Mouse (Mus musculus) gastrocnemius, postnatal 10 days (tissue): ENCODE results near the gene Bsn. TPM values are rescaled to one million over a fixed set of nuclear protein-coding genes. Genes with fewer than 3 reads are reported as not detected.
A peak's percentile ranks its signal among the peaks of the same experiment; 100 is the strongest.

ENCODE experiments used
- DNase-seq: peaks from one replicate; pipeline ENCODE4 v3.0.0; 2021; ENCODE audit warnings: mixed read lengths
- total RNA-seq, 2 experiments: library from RNA; stranded (reverse); gene quantifications; 2 replicates each; pipeline ENCODE4 v1.2.3; 2021

Bsn gene
- total RNA-seq, 2 experiments from 2014 or later, result 0.47 to 0.54 TPM

DNA sequence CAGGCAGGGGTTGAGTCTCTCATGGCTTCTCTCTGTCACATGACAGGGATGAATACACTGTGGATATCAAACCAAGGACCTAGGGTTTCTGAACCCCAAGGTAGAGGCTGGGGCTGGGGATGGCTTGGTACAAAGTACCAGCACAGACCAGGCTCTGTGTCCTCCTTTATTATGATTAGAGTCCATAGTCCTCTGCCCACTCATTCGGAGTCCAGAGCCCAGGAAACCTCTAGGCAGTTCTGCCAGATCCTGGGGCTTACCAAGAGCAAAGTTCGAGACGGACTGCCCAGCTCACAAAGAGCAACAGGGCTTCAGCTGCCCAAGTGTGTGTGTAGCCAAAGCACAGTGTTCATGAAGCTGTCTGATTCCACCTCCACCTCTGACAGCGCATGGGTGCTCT is 104.9 kb downstream of the Bsn start:
- no peak for DNase-seq

DNA sequence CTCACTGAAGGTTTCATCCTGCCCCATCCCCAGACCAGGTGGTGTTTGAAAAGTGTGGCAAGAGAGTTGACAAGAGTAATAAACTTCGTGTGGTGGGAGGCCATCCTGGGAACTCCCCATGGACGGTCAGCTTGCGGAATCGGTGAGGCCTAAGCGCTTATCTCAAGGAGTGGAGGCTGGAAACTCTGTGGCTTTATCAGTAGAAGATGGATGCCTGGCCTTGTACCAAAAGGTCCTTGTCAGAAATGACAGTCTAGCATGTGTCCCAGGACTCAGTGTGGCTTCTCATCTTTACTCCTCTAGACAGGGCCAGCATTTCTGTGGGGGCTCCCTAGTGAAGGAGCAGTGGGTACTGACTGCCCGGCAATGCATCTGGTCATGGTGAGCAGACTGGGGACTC is 106.6 kb downstream of the Bsn start:
- no peak for DNase-seq

DNA sequence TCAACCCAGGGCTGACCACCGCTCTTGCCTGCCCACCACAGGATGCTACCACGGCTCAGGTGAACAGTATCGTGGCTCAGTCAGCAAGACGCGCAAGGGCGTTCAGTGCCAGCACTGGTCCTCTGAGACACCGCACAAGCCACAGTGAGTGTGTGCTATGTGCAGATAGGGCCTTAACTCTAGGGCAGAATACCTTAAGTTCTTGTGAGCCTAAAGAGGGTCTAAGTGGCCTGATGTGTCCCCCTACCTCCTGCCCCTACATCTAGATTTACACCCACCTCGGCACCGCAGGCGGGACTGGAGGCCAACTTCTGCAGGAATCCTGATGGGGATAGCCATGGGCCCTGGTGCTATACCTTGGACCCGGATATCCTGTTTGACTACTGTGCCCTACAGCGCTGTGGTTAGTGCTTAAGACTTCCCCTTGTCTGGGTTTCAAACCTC is 107.2 kb downstream of the Bsn start, which contains the start of gene Rnf123:
Rnf123 (minus strand) TSS at position 359 of the 444 bp plus-strand sequence.
- no peak for DNase-seq

DNA sequence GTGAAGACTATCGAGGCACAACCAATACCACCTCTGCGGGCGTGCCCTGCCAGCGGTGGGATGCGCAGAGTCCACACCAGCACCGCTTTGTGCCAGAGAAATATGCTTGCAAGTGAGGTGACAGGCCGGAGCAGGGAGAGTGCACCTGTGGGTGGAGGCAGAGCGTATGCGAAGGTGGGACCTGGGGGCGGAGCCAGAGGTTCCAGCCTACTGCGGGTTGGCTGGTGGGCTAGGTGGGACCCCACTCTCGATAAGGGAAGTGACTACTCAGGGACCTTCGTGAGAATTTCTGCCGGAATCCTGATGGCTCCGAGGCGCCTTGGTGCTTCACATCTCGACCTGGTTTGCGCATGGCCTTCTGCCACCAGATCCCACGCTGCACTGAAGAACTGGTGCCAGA is 107.6 kb downstream of the Bsn start:
- no peak for DNase-seq

DNA sequence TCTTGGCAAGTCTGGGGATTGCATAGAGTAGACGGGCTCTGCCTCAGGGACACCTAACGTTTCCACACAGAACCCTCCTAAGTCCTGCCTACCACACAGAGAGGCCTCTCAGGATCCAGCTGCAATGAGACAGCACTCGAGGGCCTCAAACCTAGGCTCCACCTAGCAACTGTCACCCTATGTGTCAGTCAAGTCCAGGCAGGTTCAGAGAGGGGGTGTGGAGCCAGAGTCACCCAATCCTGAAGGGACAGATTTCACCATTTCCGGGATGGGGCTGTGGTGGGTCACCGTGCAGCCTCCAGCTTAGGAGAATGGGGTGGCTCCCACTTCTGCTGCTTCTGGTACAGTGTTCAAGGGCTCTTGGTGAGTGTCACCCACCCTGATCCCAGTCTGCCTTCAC is 110.0 kb downstream of the Bsn start, which contains the start of gene Mst1:
Mst1 (plus strand) TSS at position 269 of the 400 bp plus-strand sequence.
- no peak for DNase-seq

DNA sequence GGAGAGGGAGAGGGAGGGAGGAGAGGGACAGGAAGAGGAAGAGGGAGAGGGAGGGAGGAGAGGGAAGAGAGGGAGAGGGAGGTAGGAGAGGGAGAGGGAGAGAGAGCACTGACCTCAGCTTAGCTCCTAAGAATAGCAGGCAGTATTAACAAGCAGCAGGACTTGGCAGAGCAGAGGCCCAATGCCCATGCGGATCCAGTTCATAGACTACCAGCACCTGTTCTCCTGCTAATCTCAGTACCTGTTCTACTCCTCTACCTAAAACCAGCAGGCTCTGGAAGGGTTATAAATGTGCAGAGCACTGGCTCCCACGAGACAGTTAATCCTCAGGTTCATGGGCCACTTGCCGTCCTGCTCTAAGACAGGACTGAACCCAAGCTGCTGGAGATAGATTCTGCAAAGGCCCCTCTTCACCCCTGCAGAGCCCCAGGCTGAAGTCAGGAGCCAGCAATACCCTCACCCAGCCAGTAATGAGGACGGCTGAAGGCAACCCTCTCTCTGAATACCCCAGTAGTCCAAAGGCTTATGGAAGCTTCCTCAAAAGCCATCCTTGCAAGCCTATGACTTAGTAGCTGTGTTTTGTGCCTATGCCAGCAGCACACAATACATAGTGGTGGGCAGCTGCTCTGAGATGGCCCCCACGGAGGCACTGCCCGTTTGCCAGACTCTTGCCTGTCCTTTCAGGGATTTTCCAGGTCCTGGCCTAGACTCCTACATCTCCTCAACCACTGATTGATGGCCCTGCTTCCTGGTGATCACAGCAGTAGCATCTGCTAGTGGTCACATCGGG is 116.8 kb downstream of the Bsn start:
- DNase-seq, result no peak

DNA sequence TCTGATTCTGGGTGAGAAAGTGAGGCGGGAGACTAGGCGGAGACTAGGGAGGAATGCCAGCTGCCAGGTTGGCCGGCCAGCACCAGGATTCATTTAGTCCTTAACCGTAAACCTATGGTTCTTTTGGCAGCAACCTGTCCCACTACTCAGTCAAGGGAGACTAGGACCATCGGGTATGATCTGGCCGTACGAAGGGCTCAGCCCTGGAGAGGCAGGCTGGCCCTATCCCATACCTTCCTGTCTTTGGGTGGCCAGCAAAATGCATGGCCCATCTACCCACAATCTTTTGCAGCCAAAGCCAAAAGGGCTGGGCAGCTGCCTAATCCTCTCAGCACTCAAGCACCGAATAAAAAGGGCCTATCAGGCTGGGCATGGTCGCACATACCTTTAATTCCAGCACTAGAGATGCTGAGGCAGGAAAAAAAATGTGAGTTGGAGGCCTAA is 117.7 kb downstream of the Bsn start:
- no peak for DNase-seq

DNA sequence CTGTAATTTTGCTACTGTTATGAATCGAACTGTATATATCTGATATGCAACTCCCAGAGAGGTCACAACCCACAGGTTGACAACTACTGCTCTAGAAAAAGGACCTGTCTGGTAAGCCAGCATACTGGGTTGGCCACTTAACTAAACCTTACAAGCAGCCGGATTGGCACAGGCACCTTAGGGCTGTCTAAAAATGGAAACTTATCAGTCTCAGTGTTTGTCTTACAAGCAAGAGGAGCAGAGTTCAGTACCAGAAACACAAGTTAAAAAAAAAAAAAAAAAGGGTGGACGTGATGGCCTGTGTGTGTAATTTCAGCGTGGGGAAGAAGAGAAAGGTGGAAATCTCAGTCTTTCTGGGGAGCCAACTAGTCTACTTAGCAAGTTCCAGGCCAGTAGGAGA is 118.4 kb downstream of the Bsn start:
- DNase-seq, result no peak

DNA sequence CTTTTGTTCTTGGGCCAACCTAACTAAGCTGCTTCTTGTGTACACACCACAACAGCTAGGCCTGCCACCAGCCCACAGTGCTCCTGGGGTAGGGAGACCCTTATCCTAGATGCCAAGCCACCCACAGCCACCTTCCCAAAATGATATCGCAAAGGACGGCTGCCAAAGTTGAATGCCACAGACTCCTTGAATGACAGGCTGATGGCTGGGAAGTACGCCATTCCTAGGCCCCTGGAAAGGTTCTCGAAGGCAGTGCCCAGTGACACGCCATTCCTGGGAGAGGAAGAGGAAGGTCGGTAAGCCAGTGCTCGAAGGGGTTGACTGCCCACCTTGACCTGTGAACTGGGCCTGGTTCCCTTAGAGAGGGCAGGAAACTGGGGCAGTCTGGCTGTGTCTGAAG is 120.7 kb downstream of the Bsn start:
- DNase-seq, result no peak

DNA sequence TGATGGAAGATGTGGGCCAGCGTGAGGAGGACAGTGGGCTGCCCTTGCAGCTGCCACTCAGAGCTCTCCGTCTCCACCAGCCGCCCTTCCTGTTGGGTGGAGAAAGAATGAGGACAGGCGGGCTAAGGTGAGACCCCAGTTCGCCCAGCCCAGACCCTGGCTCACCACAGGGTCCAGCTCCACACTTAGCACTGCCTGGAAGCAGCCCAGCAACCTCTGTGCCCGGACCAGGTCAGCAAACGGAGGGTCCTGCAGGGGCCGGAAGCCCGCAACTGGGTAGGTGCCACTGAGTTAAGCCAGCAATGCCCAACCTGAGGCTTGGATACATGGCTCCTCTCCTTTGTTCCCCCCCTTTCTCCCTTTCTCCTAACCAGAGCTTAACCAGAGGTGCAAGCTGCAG is 121.2 kb downstream of the Bsn start:
- DNase-seq, result no peak

DNA sequence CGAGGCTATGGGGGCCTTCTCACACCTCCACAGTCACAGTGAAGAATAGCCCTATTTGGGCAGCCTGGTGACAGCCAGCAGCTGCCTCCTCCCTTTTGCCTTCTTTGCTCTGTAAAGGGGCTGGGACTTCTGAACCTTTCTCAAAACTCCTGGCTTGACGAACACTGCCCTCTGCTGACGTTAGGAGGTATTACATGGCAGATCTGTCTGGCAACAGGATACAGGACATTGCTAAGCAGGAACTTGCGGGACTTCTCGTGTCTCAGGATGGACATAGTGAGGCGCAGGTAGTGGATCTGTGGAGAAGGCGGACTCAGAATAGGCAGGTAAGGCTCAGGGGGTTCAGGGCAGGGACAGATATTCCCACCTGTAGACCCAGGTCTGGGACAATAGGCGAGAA is 122.3 kb downstream of the Bsn start:
- peak; percentile 85 for DNase-seq

DNA sequence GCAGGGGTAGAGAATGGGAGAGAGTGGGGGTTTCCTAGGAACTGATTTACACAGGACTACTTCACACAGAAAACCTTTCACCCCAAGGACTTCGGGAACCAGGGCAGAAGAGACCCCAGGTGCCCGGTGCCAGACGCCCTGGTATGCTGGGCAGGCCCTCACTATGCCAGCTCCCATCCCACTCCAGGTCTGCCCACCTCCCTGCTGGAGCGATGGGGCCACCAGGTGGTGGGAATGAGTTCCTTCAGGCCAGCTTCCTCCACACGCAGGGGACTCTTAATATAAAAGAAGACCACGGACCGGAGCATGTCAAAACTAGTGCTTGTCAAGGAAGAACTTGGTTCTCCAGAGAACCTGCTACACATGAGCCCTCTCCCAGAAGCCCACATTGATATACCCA is 123.0 kb downstream of the Bsn start:
- no peak for DNase-seq

DNA sequence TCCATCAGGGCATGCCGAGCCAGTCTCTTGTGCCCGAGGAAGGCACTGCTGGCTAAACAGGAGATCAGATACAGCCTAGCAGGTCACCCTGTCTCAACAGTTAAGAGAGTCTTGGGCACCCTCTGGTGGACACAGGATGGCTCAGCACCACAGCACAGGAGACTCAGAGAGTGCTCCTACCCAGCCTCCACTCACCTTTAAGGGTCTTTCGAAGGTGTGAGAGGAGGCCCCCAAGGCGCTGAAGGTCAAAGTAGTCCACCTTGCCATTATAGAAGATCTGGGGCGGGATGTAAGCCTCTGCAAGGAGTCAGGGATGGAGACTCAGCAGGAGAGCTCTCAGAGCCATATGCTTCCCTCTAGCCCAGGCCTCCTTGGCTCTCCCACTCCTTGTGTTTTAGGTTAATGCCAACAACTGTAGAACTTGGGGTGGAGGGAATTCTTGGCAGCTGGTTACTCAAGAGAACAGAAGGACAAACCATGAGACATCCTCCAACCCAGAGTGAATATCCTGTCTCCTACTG is 124.6 kb downstream of the Bsn start:
- peak; percentile 61 for DNase-seq

DNA sequence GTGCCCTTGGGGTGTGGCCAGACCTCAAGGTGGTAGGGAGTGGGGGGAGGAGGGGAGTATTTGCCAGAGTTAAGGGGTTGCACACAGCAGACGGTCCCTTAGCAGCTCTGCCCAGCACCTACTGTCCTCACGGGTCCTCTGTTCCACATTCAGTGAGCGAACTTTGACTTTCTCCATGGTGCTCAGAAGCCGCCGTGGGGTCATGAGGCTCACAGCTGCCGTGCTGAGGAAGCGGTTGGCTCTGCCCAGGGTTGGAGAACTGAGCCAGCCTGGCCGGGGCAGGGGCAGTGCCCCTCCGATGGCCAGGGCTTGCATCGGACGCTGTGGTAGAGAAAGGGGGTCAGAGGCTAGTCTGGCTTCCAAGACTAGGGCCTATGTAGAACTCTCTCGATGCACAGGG is 126.8 kb downstream of the Bsn start:
- DNase-seq, result no peak

DNA sequence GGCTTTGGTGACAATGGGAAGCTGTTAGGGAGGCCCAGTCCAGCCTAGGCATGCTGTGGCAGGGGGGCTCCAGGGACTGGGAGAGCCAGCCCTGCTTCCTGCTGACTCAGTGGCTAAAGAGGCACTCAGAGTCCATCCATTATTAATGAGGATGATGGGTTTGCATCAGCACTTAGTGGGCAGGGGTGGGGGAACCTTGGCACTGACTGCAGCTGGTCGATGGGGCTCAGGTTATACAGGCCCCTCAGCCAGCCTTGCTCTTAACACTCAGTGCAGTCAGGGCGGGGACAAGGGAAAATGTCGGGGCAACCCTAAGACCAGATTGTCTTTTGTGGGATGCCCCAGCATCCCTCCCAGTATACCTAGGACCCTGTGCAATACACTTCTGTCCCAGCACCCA is 128.0 kb downstream of the Bsn start:
- no peak for DNase-seq

DNA sequence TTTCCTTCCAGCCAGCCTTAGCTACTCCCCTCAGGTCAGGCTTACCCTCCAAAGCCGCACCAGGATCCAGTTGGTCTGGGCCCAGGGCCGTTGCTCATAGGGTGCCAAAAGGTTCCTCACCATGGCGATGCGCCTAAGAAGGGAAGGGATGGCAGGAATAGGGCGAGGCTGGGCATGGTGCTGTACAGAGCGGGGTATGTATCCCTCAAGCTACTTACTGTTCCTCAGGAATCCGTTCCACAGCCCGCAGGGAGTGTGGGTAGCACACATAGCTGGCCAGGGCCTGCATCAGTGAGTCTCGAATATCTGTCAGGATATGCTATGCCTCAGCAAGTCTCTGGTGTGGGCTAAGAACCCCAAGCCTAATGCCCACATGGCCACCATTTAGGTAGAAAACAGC is 131.9 kb downstream of the Bsn start:
- DNase-seq, result peak; percentile 9

DNA sequence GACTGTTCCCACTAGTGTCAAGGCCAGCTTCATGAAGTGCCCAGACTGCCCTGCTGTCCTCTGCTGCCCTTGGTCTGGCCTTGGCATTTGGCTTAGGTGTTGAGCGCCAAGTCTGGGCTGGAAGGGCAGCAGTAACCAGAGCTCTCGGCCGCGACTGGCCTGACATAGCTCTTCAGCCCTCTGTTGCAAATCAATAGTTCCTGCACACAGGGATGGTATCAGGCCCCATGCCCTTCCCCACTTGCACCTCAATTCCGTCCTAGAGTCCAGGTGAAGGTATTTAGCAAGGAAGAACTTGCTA is 133.0 kb downstream of the Bsn start:
- peak; percentile 51 for DNase-seq

DNA sequence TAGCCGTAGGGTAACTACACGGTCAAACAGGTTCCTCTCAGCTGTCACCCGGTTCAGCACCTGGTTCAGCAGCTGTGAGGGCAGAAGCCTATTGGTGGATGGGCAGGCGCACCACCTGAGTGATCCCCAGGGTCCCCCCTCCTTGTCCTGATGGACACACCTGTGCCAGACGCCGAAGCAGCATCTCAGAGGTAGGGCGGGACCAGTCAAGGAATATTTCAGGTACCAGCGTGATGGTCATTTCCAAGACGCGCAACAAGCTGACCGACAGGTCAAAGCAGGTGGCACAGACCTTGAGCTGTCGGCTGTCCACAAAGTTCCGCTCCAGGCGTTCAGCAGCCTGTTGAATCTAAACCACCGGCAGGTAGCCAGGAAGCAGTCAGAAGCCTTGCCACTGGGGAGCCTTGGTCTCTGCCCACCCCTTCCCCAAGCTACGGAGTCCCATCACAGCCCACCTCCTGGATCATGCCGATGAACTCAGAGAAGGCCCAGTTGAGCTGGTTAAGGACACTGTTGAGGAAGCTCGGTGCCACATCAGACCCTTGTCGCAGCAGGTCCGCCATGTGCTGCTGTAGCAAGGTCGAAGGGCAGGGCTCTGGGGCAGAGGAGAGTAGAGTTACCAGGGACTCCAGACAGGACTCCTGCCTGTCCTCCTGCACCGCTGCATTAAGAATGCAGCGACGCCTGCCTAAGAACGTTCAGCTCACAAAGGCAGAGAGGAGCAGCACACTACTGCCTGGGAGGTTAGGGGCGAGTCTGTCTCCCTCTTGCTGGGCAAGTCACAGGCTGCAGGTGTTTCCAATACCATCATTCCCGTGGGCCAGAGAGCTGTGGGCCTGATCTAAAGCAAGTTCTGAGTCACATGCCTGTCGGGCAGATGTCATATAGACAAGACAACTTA is 133.6 kb downstream of the Bsn start:
- DNase-seq, result no peak

DNA sequence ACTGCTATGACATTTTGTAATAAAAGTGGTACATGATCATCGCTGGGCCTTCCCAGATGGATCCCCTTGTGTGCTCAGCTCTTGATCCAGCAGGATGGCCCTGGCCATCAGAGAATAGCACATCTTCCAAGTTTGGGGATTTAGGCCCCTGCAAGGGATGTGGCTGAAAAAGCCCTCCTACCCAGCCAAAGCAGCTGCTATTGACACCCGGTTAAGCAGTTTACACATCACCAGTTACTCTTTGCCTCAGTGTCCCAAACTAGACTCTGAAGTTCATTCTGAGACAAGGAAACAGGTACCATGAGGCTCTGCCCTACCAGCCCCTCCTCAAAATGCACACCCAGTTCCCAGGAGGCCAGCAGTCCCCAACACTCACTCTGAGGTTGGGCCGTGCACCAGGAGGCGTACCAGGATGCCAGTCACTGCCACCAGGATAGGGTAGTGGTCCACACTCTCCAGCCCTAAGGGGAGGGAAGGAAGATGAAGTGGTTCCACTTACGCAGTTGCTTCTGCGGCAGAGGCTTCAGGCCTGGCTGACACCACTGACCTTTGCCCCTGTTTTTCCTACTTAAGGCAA is 134.4 kb downstream of the Bsn start:
- DNase-seq, result no peak

DNA sequence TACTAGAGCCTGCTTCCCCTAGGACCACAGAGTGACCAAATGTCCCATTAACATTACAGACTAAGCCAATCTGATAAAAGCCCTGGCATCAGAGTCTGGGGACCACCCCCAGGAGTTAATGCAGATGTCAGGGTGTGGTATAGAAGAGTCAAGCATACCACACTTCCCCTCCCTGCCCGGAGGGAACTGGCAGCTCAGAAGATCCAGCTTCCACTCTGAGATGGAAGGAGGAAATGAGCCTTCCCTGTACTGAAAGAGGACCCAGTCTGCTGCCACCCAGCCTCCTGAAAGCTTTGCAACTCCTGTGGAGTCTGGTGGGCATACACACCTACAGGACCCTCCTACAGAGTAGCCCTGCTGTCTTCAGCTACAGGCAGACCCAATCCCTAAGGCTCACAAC is 135.1 kb downstream of the Bsn start:
- DNase-seq, result no peak

DNA sequence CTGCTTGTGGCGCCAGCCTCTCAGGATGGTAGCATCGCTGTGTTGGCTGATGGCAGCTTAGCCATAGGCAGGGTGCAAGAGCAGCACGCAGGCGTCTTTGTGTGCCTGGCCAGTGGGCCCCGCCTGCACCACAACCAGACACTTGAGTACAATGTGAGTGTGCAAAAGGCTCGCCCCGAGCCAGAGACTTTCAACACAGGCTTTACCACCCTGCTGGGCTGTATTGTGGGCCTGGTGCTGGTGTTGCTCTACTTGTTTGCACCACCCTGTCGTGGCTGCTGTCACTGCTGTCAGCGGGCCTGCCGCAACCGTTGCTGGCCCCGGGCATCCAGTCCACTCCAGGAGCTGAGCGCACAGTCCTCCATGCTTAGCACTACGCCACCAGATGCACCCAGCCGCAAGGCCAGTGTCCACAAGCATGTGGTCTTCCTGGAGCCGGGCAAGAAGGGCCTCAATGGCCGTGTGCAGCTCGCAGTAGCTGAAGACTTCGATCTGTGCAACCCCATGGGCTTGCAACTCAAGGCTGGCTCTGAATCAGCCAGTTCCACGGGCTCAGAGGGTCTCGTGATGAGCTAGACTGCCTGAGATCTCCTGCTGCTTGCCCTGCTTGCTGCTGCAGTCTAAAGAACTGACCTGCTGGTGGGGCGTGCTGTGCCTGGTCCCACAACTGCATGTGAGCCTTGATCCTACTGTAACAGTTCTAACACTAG is 135.7 kb downstream of the Bsn start:
- DNase-seq, result peak; percentile 15

DNA sequence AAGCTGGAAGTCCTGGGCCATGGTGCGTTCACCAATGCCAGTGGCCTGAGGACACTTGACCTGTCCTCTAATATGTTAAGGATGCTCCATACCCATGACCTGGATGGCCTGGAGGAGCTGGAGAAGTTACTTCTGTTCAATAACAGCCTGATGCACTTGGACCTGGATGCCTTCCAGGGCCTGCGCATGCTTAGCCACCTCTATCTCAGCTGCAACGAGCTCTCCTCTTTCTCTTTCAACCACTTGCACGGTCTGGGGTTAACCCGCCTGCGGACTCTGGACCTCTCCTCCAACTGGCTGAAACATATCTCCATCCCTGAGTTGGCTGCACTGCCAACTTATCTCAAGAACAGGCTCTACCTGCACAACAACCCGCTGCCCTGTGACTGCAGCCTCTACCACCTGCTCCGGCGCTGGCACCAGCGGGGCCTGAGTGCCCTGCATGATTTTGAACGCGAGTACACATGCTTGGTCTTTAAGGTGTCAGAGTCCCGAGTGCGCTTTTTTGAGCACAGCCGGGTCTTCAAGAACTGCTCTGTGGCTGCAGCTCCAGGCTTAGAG is 136.4 kb downstream of the Bsn start:
- peak; percentile 24 for DNase-seq
